Mouse (Mus musculus): ENCODE measurements around the gene Tlr2. TPM values are rescaled to one million over a fixed set of nuclear protein-coding genes. Genes with fewer than 3 reads are reported as not detected.

Tlr2 gene
- polyA plus RNA-seq, 1 experiment from 2014 or later = 3.2 TPM

DNA sequence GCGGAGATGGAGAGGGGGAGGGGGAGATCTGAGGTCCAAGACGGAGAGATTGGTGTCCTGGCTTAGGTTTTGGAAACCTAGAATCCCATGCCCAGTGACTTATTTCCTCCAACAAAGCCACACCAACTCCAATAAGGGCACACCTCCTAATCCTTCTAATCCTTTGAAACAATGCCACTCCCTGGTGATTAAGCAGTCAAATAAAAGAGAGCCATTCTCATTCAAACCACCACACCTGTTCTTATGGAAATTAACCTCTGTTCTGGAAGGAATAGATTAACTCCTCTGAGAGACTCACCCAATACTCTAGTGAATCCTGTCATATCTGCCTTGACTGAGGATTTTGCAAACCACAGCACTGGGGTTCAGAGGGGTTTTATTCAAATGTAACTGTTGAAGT is 54.5 kb downstream of the Tlr2 start:
- H3K36me3 ChIP-seq = no peaks in the 10 kb centered on the region
- peaks cover 44% of the 10 kb centered on the region for H3K27me3 ChIP-seq (replicated peaks)
- no peak overlapping the region for H3K9ac ChIP-seq
- no peak overlapping the region for H3K27ac ChIP-seq
- 63% methylated on average over 2 of the region's 2 CpGs for WGBS (ENCODE audit: insufficient replicate concordance)
- ATAC-seq = no peak
- no peaks in the 10 kb centered on the region for H3K9me3 ChIP-seq (replicated peaks)
- peaks cover 7% of the 10 kb centered on the region; the same call in 1 of the 2 replicates for H3K4me1 ChIP-seq
- H3K4me2 ChIP-seq = no peak overlapping the region
- no peak overlapping the region for H3K4me3 ChIP-seq

Other genes with a start within 250 kb of the Tlr2 start
- 10.9 and 13.4 TPM in 2 replicates for gene Sfrp2, start 75.4 kb downstream of the Tlr2 start, polyA plus RNA-seq (2016; fragmentation: Nextera tagmentation; extraction: Ambion mirVana)
- gene Tmem131l, start 198.4 kb upstream of the Tlr2 start, polyA plus RNA-seq (2016; fragmentation: Nextera tagmentation; extraction: Ambion mirVana) = 30.3 and 32.0 TPM in 2 replicates